Mouse (Mus musculus) lung, postnatal 0 days (tissue): Measurements from ENCODE around the gene Dcpp2. TPM values are rescaled to one million over a fixed set of nuclear protein-coding genes. Genes with fewer than 3 reads are reported as not detected.
A peak's percentile ranks its signal among the peaks of the same experiment; 100 is the strongest.
"Not testable (repeated sequence)": the region's sequence is repeated elsewhere in the genome, so short reads cannot be mapped to it uniquely, and the experiment has no call there.

Source experiments
- ATAC-seq: fragments of 200-750 bp; cut with Nextera tagmentation; 2 replicates; pipeline ENCODE4 v1.8.0; 2017; ENCODE audit warnings: moderate library complexity
- DNase-seq: peaks from one replicate; pipeline ENCODE4 v3.0.0-alpha.2; 2016; ENCODE audit warnings: low spot score
- H3K27ac ChIP-seq: fragments of 300-500 bp; sonication (generic); 2 replicates; pipeline ENCODE4 v1.5.1; 2014; ENCODE audit warnings: antibody characterized with exemption, mild to moderate bottlenecking, low read length, mixed read lengths
- H3K27me3 ChIP-seq: fragments of 300-500 bp; sonication (generic); replicated peaks from 2 replicates; pipeline ENCODE4 v1.6.1; 2014; ENCODE audit warnings: low read length, mixed read lengths; ENCODE audit not compliant: insufficient read depth
- H3K36me3 ChIP-seq: fragments of 300-500 bp; sonication (generic); 2 replicates; pipeline ENCODE4 v1.6.1; 2014; ENCODE audit warnings: low read length, mixed read lengths; ENCODE audit not compliant: insufficient read depth
- H3K4me1 ChIP-seq: fragments of 300-500 bp; sonication (generic); 2 replicates; pipeline ENCODE4 v1.6.1; 2014; ENCODE audit warnings: antibody characterized with exemption, low read depth, low read length, mixed read lengths; ENCODE audit not compliant: insufficient read depth
- H3K4me2 ChIP-seq: fragments of 300-500 bp; sonication (generic); replicated peaks from 2 replicates; pipeline ENCODE4 v1.6.1; 2014; ENCODE audit warnings: low read depth, mild to moderate bottlenecking, low read length, moderate library complexity, mixed read lengths
- H3K4me3 ChIP-seq: fragments of 300-500 bp; sonication (generic); 2 replicates; pipeline ENCODE4 v1.5.1; 2014; ENCODE audit warnings: low read depth, low read length
- H3K9ac ChIP-seq: fragments of 300-500 bp; sonication (generic); replicated peaks from 2 replicates; pipeline ENCODE4 v1.6.1; 2014; ENCODE audit warnings: low read depth, mild to moderate bottlenecking
- H3K9me3 ChIP-seq: fragments of 300-500 bp; sonication (generic); 2 replicates; pipeline ENCODE4 v1.6.1; 2016; ENCODE audit warnings: low read length, mixed read lengths
- CTCF ChIP-seq: IDR thresholded peaks from 2 replicates; pipeline ENCODE4 v1.5.1; 2016; ENCODE audit warnings: antibody characterized with exemption, mild to moderate bottlenecking
- EP300 ChIP-seq: IDR thresholded peaks from 2 replicates; pipeline ENCODE4 v1.6.1; 2016; ENCODE audit warnings: antibody characterized with exemption, mild to moderate bottlenecking, control low read depth
- whole genome bisulfite sequencing: fragments of 180-500 bp; shearing (Covaris S2); extraction: QIAGEN DNeasy Blood & Tissue Kit; methylation state at CpG from one replicate; pipeline ENCODE4 v1.1.7; 2014; 5-methylcytosine and 5-hydroxymethylcytosine counted together
- polyA plus RNA-seq: library from polyadenylated mRNA; unstranded; fragments of >200 nt; fragmentation: Nextera tagmentation; extraction: Ambion mirVana; gene quantifications from 2 replicates; pipeline ENCODE4 v1.2.1, GENCODE M21; 2015

The Dcpp2 gene
- polyA plus RNA-seq, 1 experiment from 2014 or later = not detected

- no peaks in the 10 kb centered on the region for H3K36me3 ChIP-seq
- peak overlapping the region; percentile 45 for H3K4me3 ChIP-seq
- DNase-seq (peak; percentile 93), ATAC-seq (peak; percentile 98)
- under 1% methylated on average over 28 of the region's 29 CpGs for WGBS
- H3K4me1 ChIP-seq = peaks cover 2% of the 10 kb centered on the region; the same call in 1 of the 2 replicates
- H3K27me3 ChIP-seq = no peaks in the 10 kb centered on the region
- H3K4me2 ChIP-seq = peak overlapping the region; percentile 82
- peak overlapping the region; percentile 44; the same call in 1 of the 2 replicates for H3K9ac ChIP-seq
- H3K9me3 ChIP-seq = no peaks in the 10 kb centered on the region
- peak; percentile 36 for TF ChIP-seq CTCF
- TF ChIP-seq EP300 = no peak
- peak overlapping the region; percentile 78 for H3K27ac ChIP-seq
Measured at GRCm38 (mm10) chr17:23924531-23925007, 43.9 kb downstream of the Dcpp2 start.

GRCm38 (mm10) chr17:23925090-23925493 lies 44.4 kb downstream of the Dcpp2 start:
- Histone ChIP-seq H3K9me3 (no peaks in the 10 kb centered on the region), H3K9ac (peak overlapping the region; percentile 44), H3K4me1 (peaks cover 2% of the 10 kb centered on the region; the same call in 1 of the 2 replicates), H3K4me2 (peak overlapping the region; percentile 82), H3K36me3 (no peaks in the 10 kb centered on the region), H3K4me3 (peak overlapping the region; percentile 45), H3K27me3 (no peaks in the 10 kb centered on the region), H3K27ac (peak overlapping the region; percentile 78)
- TF ChIP-seq EP300 (no peak), CTCF (no peak; the same call in 1 of the 2 replicates)
- ATAC-seq (peak; percentile 82), DNase-seq (peak; percentile 79)
- WGBS = 0% methylated on average over 14 of the region's 14 CpGs

GRCm38 (mm10) chr17:23931157-23931556 lies 50.5 kb downstream of the Dcpp2 start:
- no peak overlapping the region for H3K4me3 ChIP-seq
- TF ChIP-seq CTCF = no peak
- no peak for TF ChIP-seq EP300
- no peak overlapping the region for H3K9ac ChIP-seq
- no peak for ATAC-seq
- no peak overlapping the region for H3K4me2 ChIP-seq
- no peaks in the 10 kb centered on the region for H3K4me1 ChIP-seq
- H3K9me3 ChIP-seq = no peaks in the 10 kb centered on the region
- WGBS = 50% methylated on average over 5 of the region's 5 CpGs
- no peaks in the 10 kb centered on the region for H3K36me3 ChIP-seq
- no peaks in the 10 kb centered on the region for H3K27me3 ChIP-seq
- no peak for DNase-seq
- H3K27ac ChIP-seq = no peak overlapping the region

GRCm38 (mm10) chr17:23941372-23941771 lies 60.7 kb downstream of the Dcpp2 start, which contains the start of gene Sbp:
Gene Sbp (plus strand): TSS chr17:23941672.
- no peaks in the 10 kb centered on the region for H3K27me3 ChIP-seq
- H3K27ac ChIP-seq = no peak within 1 kb of the TSS
- no peaks in the 10 kb centered on the region for H3K4me1 ChIP-seq
- H3K4me2 ChIP-seq = no peak within 1 kb of the TSS
- H3K9me3 ChIP-seq = no peaks in the 10 kb centered on the region
- DNase-seq = no peak
- no peak within 1 kb of the TSS for H3K4me3 ChIP-seq
- no peaks in the 10 kb centered on the region for H3K36me3 ChIP-seq
- no peak within 1 kb of the TSS for H3K9ac ChIP-seq
- ATAC-seq = no peak
- TF ChIP-seq CTCF (no peak), EP300 (no peak)

GRCm38 (mm10) chr17:23947486-23947885 lies 66.8 kb downstream of the Dcpp2 start:
- not testable (repeated sequence) for ATAC-seq, DNase-seq

GRCm38 (mm10) chr17:23949068-23949467 lies 68.4 kb downstream of the Dcpp2 start:
- H3K9ac ChIP-seq = no peak overlapping the region
- H3K4me2 ChIP-seq = no peak overlapping the region
- H3K27ac ChIP-seq = no peak overlapping the region
- no peaks in the 10 kb centered on the region for H3K9me3 ChIP-seq
- TF ChIP-seq CTCF (no peak), EP300 (no peak)
- H3K4me3 ChIP-seq = no peak overlapping the region
- no peak for DNase-seq
- no peaks in the 10 kb centered on the region for H3K27me3 ChIP-seq
- H3K4me1 ChIP-seq = no peaks in the 10 kb centered on the region
- no peak for ATAC-seq
- 79% methylated on average over 2 of the region's 2 CpGs for WGBS
- no peaks in the 10 kb centered on the region for H3K36me3 ChIP-seq

More at GRCm38 (mm10) chr17:23947486-23947885, 66.8 kb downstream of the Dcpp2 start:
- H3K27ac ChIP-seq, H3K4me2 ChIP-seq, H3K9me3 ChIP-seq, H3K9ac ChIP-seq, H3K36me3 ChIP-seq, H3K27me3 ChIP-seq, H3K4me3 ChIP-seq, H3K4me1 ChIP-seq: not testable (repeated sequence)
- 71% methylated on average over 4 of the region's 4 CpGs for WGBS

Other genes starting within 250 kb of the Dcpp2 start
- gene Mmp25, start 235.6 kb upstream of the Dcpp2 start, polyA plus RNA-seq = 0.29 and 0.36 TPM in 2 replicates
- gene Bicdl2, start 220.4 kb upstream of the Dcpp2 start, polyA plus RNA-seq = 7.1 and 8.7 TPM in 2 replicates
- gene Hcfc1r1, start 207.3 kb upstream of the Dcpp2 start, polyA plus RNA-seq = 104 and 107 TPM in 2 replicates
- gene Thoc6, start 207.0 kb upstream of the Dcpp2 start, polyA plus RNA-seq = 18.1 and 18.6 TPM in 2 replicates
- 50.4 and 53.8 TPM in 2 replicates for gene Tnfrsf12a, start 203.4 kb upstream of the Dcpp2 start, polyA plus RNA-seq
- gene Cldn6, start 201.6 kb upstream of the Dcpp2 start, polyA plus RNA-seq = 5.9 and 6.3 TPM in 2 replicates
- 0.44 and 0.76 TPM in 2 replicates for gene Cldn9, start 196.9 kb upstream of the Dcpp2 start, polyA plus RNA-seq
- gene 1520401A03Rik, start 158.1 kb upstream of the Dcpp2 start, polyA plus RNA-seq = 0.20 TPM in 1 of 2 replicates, not detected in the other
- gene Pkmyt1, start 154.5 kb upstream of the Dcpp2 start, polyA plus RNA-seq = 10.4 and 11.5 TPM in 2 replicates
- gene Paqr4, start 140.0 kb upstream of the Dcpp2 start, polyA plus RNA-seq = 45.2 and 47.7 TPM in 2 replicates
- gene Kremen2, start 135.0 kb upstream of the Dcpp2 start, polyA plus RNA-seq = 0.41 and 0.52 TPM in 2 replicates
- gene Flywch1, start 109.3 kb upstream of the Dcpp2 start, polyA plus RNA-seq = 43.1 and 43.5 TPM in 2 replicates
- gene Flywch2, start 94.8 kb upstream of the Dcpp2 start, polyA plus RNA-seq = 14.7 and 18.6 TPM in 2 replicates
- 284 and 354 TPM in 2 replicates for gene Srrm2, start 90.3 kb upstream of the Dcpp2 start, polyA plus RNA-seq
- 803 and 893 TPM in 2 replicates for gene Elob, start 51.7 kb upstream of the Dcpp2 start, polyA plus RNA-seq
- gene Prss33, start 44.8 kb upstream of the Dcpp2 start, polyA plus RNA-seq = not detected in 2 replicates
- not detected in 2 replicates for gene Prss32, start 37.0 kb upstream of the Dcpp2 start, polyA plus RNA-seq
- gene Prss41, start 36.7 kb upstream of the Dcpp2 start, polyA plus RNA-seq = 0.40 and 0.63 TPM in 2 replicates
- gene Prss21, start 12.8 kb upstream of the Dcpp2 start, polyA plus RNA-seq = not detected in 2 replicates
- gene Dcpp1, start within 50 bp of the Dcpp2 start, polyA plus RNA-seq = 0.25 TPM in 1 of 2 replicates, not detected in the other
- gene Dcpp3, start 36.6 kb downstream of the Dcpp2 start, polyA plus RNA-seq = 0.35 and 0.64 TPM in 2 replicates
- gene Sbp, start 60.8 kb downstream of the Dcpp2 start, polyA plus RNA-seq = not detected in 2 replicates
- gene Sbpl, start 74.4 kb downstream of the Dcpp2 start, polyA plus RNA-seq = not detected in 2 replicates
- 0.18 and 0.47 TPM in 2 replicates for gene Prss30, start 99.7 kb downstream of the Dcpp2 start, polyA plus RNA-seq
- 0.57 and 0.77 TPM in 2 replicates for gene Prss22, start 117.2 kb downstream of the Dcpp2 start, polyA plus RNA-seq
- 0.18 TPM in 2 replicates for gene Prss27, start 157.3 kb downstream of the Dcpp2 start, polyA plus RNA-seq
- 34.3 and 36.9 TPM in 2 replicates for gene Kctd5, start 192.6 kb downstream of the Dcpp2 start, polyA plus RNA-seq